Mouse (Mus musculus) monocyte, adult 2 months (primary cell): ENCODE data around the gene Snx29.

ENCODE experiments used
- DNase-seq, 2 experiments: peaks; one replicate each; pipeline ENCODE4 v3.0.0; 2022; ENCODE audit warnings: low spot score in 2 of 2, low read depth in 1 of 2

Gene Snx29

DNA sequence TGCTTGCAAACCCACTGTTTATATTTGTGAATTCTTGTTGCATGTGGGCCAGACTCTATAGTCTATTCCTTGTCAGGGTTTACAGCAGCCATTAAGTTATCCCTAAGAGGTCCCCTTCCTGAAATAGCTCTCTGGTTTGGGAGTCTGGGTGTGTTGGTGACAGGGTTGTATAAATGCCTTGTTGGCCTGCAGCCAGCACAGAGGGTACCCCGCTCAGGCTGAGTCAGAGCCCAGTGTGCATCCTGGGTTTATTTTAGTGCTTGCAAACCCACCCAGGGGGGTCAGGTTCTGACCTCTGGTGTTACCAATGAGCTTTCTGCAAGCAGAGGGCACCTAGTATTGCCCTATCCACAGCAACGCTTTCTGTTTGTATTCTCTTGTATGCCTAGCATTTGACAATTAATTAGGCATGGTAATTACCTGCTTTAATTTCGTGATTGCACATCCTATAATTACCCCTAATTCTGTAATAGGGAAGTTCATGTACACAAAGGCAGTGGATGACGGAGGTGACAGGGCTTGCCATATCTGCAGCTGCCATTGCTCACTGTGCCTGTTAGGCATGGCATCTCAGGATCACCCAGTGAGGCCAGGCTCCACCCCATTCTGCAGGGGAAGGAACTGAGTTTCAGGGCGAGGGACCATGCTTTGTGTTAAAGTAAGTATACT is 387.4 kb downstream of the Snx29 start:
- DNase-seq = no peak

DNA sequence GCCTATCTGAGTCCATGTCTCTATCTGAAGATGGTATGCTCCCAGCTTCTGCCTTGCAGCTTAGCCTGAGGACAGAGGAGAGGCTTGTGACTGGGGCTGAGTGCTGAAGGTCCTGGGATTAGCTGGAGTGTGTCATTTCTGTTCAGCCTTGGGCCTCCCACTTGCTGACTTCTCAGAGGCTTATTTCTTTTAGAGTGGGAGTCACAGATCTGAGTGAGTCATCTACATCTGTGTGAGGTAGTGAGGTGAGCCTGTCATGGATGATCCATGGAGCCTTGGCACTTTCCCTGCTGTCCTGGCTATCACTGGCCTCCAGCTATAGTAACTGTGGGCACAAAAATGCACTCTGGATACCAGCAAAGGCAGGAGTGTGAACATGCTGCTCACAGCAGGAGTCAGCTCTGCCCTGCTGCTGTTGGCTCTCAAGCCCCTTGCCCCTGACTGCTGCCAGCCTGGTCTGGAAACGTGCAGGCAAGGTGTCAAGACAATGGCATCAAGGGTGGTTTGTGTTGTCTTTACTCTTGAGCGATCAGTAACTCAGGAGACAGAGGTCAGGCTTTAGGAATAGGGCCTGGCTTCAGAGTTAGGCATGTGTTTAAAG is 390.7 kb downstream of the Snx29 start:
- no peak for DNase-seq

DNA sequence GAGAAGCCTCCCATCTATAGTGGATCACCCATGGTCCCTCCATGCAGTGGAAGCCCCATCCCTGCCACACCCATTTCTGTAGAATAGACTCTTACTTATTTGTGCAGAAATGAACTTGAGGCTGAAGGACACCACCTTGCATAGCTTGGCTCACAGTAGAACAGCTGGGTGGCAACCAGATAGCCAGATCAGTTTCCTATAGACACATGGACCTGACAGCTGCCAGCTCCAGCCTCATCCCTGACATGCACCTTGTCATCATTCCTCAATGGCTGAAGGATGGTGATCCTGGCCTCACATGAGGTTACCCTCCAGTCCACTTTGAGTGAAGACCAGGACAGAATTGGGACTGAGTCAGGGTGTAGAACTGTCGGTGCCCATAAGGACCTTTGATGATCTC is 394.2 kb downstream of the Snx29 start:
- DNase-seq = no peak

DNA sequence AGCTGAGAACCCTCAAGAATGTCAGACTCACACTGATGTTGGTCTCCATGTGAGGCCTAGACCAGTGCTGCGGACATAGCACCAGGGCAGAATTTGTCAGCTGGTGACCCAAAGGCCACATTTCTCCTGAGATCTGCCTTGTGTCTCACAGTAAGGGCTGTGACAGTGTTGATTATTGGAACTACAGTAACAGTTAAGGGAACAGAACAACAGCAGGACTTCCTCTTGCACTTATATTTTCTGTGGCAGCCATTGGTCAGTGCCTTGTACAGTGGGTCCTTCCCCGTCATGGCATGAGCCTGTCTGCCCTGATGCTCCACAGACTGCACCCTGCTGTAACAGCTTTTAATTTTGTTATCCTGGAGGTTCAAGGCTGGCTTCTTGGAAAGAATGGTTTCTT is 403.2 kb downstream of the Snx29 start:
- DNase-seq = no peak

DNA sequence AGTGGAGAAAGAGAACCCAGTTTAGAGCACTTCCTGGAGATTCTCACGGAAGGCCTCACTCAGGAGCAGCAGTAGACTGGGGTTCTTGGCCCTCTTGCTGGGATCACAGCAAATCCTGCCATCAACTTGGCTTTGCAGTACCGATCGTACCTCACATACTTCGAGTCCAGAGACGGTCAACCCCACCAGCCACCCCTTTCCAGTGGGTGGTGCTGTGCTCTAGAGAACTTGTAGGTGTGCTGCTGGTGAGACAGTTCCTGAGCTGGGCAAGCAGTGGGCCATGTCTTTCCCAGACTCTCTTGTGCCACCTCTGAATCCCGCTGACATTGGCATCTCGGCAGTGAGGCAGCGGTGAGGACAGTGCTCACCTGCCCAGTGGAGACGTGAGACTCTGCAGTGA is 404.6 kb downstream of the Snx29 start:
- DNase-seq = no peak

DNA sequence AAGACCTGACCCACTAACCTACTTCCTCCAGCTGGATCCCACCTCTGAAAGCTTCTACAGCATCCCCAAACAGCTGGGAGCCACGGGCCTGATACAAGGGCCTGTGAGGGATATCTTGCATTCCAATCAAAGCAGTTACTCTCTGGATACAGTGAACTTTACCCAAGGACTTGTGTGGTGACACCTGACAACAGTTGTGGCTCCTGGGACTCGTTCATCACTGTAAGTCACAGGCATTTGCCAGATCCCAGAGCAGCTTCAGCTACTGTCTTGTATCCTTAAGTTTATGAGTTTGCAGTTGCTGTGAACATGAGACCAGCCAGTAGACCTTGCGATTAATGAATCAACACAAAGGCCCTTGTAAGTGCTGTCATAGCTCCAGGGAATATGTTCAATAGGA is 405.4 kb downstream of the Snx29 start:
- no peak for DNase-seq

DNA sequence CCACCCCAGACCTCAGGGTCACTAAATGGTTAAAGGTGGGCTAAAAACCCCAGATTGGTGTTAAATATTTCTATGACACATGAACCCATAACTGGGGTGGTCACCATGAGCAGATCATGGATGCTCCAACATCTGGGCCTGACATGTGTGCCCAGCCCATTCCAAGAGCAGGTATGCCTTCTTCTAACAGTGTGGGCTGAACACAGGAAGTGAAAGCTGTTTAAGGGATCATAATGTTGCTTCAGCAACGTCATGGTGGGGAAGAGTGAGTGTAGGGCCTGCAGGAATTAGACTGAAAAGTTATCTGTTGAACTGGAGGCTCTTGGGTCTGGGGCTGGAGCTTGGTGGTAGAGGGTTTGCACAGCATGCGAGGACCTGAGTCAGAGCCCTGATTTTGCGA is 405.9 kb downstream of the Snx29 start:
- no peak for DNase-seq

DNA sequence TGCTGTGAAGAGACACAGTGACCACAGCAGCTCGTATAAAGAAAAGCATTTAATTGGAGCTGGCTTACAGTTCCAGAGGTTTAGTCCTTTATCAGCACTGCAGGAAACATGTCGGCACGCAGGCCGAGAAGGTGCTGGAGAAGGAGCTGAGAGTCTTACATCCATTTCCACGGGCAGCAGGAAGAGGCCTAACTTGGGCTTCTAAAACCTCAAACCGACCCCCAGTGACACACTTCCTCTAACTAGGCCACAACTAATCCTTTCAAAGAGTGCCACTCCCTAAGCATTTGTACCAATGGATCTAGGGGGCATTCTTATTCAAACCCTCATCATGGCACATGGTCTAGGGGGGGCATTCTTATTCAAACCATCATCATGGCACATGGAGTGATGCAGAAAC is 406.4 kb downstream of the Snx29 start:
- DNase-seq = no peak

DNA sequence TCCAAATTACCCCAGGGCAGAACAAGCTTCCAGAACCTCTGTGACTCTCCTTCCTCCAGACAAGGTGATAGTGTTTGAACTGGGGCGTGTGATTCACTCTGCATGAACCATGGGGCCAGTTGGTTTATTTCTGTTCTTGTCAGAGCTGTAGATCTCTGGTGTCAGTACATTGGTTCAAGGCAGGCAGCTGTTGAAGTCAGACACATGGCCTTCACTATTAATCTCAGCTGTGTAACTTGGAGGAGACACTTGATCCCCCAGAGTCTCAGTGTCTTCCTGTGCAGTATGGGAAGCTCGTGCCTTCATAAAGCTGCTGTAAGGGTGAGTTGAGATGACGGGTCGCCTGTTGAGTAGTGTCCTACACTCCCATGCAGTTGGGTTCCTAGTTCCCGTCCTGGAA is 407.1 kb downstream of the Snx29 start:
- no peak for DNase-seq

DNA sequence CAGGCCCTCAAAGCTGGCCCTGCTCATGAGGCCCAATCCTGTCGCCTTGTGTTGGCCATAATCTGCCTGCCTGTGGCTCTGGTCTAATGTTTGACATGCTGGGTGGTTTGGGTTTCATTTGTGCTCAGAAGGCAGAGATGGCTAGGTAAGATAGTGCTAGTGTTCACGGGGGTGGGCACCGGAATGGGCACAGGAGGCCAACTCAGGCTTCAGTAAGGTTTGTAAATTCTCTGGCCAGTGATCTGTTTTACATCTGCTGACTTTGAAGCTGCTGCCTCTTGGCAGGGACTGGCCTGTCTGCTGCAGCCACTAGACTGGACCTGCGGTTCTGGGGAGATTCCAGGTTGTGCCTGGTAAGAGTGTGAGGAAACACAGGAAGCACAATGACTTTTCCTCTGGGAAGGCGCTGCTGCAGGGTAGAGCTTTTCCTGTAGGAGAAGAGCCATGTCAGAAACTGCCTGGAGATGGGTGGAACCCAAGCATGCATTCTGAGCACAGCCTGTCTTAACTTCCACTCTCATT is 408.4 kb downstream of the Snx29 start:
- no peak for DNase-seq

DNA sequence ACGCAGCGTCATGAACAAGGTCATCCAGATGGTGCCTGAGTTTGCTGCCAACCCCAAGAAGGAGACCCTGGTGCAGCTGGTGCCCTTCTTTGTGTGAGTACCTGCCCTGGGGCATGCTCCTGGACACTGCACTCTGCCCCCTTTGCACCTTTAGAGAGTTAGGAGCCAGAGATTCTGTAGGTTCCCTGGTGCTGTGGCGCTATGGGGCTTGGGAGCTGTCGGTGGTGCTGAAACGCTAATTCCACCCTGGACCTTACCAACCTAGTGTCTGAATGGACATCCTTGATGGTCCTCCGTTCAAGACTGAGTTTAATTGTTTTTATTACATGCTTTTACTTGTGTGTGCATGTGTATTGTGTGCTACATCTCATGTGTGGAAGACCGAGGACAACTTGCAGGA is 415.6 kb downstream of the Snx29 start:
- DNase-seq = no peak

DNA sequence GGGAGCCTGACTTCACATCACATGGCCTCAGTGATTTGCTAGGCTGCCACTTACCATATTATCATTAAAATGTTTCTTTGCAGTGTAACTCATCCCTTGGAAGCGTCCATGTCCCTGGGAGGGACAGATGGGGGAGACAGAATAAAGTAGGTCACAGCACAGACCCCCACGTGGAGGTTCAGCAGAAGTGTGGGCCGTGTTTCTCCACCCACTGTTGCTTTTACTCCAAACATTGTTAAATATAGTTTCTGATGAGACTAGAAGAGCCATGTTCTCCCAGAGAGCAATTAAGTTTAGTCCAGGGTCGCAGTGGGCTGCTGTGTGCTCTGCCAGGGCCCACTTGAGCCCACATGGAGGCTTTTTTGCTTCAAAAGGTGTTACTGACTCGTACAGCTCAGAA is 419.2 kb downstream of the Snx29 start:
- no peak for DNase-seq

DNA sequence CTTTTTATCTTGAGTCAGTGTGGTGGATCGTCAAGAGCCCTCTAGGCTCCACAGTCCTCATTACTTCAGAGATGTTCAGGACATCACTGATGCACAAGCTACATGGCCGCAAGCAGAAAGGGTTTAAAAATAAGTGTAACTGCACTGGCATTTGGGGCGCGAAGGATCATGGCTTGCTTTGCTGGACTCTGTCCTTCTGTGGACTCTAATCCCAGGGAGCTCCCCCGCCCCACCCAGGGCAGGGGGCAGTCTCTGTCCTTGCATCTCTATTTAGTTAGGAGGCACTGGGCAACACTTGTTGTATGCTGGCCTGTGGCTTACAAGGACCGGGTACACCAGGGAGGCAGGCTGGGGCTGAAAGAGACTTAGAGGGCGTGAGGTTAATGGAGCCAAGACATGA is 419.6 kb downstream of the Snx29 start:
- no peak for DNase-seq

DNA sequence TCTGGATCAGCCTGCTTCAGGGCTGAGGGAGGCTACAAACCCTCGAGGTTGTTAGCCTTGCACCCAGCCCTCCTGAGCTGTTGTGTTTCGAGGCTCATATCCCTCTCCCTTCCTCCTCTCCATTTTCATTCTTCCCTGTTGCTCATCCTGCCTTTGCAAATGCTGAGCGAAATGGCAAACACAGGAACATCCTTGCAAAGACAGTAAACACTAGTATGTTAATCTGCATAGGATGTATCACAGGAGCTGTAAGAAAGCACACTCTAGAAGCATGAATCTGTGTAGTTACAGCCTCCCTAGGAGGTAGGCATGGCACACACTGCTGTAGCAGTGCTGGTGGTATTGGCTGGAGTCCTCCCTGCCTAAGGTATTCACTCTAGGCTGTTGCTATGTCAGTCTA is 420.3 kb downstream of the Snx29 start:
- DNase-seq = no peak

DNA sequence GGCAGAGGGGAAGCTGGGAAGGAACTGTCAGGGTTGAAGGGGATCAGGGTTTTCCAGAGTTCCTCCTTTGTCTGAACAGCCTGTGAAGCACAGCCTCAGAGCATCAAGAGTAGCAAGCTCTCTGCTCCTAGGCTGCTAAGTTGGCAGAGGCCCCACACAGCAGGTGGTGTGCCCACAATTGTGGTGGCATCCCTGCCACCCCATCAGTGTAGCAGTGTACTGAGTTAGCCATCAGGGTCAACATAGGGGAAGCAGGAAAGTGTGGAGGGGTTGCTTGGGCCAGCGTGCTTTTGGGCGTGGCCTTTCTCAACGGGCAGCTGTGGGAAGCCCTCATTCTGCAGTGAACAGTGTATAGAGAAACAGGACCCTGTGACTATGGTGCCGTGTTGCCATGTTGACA is 421.0 kb downstream of the Snx29 start:
- DNase-seq = no peak

DNA sequence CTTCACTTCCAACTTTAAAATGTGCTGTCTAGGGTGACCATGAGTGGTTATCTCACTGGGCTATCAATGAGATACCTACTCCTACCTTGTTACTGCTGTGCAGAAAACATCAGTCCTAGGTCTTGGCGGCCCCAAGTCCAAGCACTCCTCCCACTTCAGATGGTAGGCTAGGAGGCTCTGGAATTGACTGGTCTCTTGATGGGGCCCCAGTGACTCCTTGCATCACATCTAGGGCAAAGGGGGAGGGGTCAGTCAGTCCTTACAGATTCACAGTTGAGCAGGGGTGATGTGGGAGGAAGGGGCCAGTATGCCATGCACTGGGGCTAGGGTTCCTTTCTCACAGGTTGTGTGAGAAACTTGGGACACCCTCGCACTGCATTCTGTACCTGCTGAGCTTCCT is 423.3 kb downstream of the Snx29 start:
- no peak for DNase-seq

DNA sequence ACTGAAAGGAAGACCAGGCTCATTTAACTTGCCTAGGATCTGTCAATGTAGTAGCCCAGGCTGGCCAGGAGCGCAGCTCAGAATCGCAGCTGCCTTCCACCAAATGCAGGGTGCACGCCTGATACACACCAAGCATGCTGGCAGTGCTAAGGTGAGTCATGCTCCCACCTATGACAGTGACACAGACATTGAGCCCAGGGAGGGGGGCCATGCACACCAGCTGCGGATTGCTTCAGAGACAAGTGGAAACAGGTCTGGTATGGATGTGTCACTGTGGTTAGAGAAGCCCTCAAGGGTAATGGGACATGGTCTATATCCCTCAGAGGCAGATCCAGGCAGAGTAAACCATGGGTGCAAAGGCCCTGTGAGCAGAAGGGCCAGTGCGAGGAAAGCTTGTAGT is 425.2 kb downstream of the Snx29 start:
- DNase-seq = no peak

DNA sequence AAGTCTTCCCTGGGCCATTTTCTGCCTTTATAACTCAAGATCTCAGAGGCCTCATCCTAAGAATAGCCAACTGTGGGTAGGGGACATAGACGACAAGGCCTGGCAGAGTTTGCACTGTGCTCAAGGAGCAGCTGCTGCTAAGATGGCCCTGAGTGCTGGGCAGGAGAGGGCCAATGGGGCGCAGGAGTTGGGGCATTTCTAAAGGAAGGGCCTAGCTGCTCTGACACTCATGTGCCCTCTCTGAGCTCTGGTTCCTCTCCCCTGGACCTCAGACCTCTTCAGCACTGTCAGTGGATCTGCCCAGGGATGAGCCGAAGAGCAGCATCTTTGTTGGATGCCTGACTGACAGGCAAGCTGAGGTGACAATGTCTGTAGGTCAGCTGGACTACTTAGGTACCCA is 426.4 kb downstream of the Snx29 start:
- DNase-seq = no peak

DNA sequence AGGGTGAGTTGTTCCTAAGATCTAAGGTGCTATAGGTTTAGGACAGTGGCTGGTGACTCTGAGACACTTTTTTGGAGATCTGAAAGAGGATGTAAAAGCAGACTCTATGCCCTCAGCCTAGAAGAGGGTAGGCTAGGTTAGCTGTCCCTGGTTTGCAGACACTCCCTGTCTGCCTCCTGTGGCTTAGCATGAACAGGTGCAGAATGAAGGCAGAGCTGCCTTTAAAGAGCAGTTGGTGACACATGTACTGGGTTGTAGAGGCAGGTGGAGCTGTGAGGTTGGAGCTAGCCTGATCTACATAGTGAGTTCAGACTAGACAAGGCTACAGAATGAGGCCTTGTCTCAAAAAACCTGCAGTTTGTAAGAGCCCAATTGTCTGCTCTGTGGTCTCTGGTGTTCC is 427.9 kb downstream of the Snx29 start:
- no peak for DNase-seq

DNA sequence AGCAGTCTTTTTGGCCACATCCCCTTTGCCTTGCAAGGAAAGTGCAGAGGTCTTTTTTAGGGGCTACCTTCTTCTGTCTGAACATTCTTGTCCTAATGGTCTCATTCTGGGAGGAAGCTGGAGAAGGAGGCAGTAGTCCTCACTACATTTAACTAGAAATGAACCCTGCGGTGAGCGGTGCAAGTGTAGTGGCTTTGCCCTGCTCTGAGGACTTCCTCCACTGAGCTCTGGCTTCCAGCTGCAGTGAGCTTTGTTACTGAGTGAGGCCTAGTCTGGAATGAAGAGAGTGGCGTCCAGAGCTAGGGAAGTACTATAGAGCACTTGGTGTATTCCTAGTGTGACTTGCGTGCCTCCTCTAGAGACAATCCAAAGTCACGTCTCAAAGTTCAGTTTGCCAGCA is 429.8 kb downstream of the Snx29 start:
- no peak for DNase-seq

DNA sequence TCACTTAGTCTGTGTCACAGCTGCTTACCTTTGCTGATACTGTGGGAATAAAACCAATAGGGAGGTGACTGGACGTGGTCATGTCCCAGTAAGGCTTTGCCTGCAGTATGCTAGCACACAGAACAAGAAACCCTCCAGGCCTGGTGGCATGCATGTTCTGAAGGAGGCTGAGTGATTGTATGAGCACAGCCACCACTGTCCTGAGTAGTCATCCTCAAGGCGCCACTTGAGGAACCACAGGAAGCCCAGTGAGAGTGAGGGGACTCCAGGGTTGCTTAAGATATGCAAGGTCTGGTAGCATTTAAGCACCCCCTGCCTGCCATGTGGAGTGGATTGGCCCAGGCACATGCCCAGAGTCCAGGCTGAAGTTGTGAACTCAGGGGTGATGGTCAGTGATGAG is 430.8 kb downstream of the Snx29 start:
- DNase-seq = no peak

DNA sequence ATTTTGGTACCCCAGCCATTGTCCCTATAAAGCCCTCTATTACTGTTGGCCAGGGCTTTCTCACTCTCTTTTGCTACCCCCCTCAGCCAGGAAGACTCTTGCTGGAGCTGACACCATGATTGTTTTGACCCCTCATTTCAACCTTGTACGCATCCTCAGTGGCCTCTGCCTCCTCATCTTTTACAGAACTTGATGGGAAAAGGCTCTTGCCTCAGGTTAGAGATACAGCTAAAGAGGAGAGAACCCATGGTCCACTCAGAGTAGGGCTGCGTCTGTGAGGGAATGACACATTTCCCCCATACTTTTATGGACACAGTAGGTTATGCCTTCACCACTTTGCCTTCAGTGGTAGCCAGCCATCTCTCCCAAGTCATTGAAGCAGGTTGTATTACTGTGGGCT is 431.4 kb downstream of the Snx29 start:
- no peak for DNase-seq
